Mouse (Mus musculus): ENCODE results near the gene Mrps9. TPM values are rescaled to one million over a fixed set of nuclear protein-coding genes. Genes with fewer than 3 reads are reported as not detected.

The Mrps9 gene
- polyA plus RNA-seq (2015; fragmentation: Nextera tagmentation; extraction: Ambion mirVana) = 40.7 and 42.2 TPM in 2 replicates

DNA sequence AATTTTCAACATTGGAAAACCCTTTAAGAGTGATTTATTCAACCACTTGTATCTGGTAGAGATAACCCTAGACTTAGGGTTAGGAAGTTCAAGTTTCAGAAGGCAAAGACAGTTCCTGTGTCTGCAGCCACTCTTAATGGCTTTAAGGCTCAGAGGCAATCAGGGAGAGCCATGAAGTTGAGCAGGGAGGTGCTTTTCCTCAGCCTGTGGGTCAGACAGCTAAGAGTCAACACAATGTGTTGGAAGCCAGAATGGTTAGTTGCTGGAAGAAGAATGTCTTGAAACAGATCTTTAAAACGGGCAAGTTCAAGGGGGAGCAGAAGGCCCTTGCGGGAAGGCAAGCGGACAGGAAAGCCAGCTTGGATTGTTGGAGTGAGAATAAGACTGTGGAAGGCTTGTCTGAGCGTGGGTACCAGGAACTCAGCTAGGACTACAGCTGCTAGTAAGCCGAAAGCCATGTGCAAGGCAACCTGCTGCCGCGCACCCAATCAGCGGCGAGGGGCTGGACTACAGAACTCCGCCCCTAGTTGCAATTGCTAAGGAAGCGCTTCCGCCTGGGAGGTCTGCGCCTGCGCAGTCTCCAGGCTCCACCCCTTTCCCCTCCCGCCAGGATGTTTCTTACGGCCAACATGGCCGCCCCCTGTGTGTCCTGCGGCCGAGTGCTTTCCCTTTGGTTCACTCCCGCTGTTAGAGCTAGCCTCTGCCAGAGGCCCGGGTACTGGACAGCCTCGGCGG, at the start of gene Mrps9:
Gene Mrps9 (plus strand): TSS at position 571 of the 735 bp plus-strand sequence.
- no peaks in the 10 kb centered on the region for H3K9me3 ChIP-seq
- peak; percentile 100 for ATAC-seq
- H3K9ac ChIP-seq (replicated peaks) = peak within 1 kb of the TSS; percentile 80
- WGBS = under 1% methylated on average over 23 of the region's 23 CpGs
- peak within 1 kb of the TSS; percentile 72 for H3K4me2 ChIP-seq (replicated peaks)
- H3K27me3 ChIP-seq = no peaks in the 10 kb centered on the region
- H3K27ac ChIP-seq = peak within 1 kb of the TSS; percentile 60; the same call in 1 of the 2 replicates
- no peaks in the 10 kb centered on the region for H3K36me3 ChIP-seq
- H3K4me3 ChIP-seq (replicated peaks) = peak within 1 kb of the TSS; percentile 77
- peaks cover 11% of the 10 kb centered on the region for H3K4me1 ChIP-seq (replicated peaks)

DNA sequence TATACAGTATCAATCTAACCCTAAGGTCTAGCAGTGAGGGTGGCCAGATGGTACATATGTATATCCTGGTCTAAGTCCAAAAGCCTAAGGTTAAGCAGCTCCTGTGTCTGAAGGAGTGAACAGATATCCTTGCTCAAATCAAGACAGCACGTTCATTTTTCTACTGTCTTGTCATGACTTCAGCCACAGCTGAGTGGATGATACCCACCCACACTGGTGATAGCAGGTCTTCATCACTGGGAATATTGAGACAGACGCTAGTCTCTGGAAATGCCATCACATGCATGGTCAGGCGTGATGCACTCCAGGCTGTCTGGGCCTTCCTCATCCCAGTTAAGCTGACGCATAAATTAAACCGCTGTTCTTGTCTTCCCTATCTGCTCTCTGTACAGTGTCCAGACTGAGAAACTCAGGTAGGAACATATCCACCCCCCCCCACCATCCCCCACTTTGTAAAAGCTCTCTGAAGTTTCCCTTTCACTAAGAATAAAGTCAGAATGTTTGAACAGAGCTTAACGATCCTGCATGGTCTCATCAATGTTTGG, 37.7 kb upstream of the Mrps9 start:
- Histone ChIP-seq H3K4me1 (replicated peaks) (no peaks in the 10 kb centered on the region), H3K9me3 (no peaks in the 10 kb centered on the region), H3K27ac (no peak overlapping the region), H3K36me3 (no peaks in the 10 kb centered on the region), H3K4me2 (replicated peaks) (no peak overlapping the region), H3K27me3 (no peaks in the 10 kb centered on the region), H3K9ac (replicated peaks) (no peak overlapping the region), H3K4me3 (replicated peaks) (no peak overlapping the region)
- ATAC-seq = no peak
- WGBS = 88% methylated on average over 6 of the region's 6 CpGs

DNA sequence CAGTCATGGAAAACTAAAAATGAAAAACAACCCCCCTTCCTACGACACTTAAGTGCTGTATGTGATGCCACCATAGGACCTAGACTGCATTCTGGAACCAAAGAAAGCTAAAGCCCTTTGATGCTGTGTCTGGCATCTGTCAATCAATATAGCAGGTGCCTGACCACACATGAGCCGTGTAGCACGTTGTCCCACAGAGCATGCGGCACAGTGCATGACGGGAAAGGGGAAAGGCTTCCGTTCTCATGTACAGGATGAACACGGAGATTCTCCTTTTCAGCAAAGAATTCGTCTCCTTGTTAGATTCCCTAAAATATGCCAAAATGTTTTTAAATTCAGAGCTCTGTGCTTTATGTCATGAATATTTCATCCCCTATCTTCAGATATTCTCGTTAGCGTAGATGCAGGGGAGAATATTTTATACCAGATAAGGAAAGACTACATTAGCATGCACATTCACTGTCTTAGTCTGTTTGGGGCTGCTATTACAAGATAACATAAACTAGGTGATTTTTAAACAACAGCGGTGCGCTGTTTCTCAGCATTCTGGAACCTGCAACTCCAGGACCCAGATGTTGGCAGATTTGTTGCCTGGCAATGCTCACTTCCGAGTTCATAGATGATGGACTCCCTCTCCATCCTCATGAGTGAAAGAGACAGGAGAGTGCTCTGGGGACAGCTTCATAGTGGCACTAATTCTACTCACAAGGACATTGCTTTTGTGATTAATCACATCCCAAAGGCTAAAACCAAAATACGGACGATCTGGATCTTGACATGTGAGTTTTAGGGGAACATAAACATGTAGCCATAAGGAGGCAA, 36.0 kb upstream of the Mrps9 start:
- Histone ChIP-seq H3K27me3 (no peaks in the 10 kb centered on the region), H3K9me3 (no peaks in the 10 kb centered on the region), H3K27ac (0 out of 2 replicates have a peak overlapping the region, but pooled peaks have one; percentile 19), H3K4me2 (replicated peaks) (0 out of 2 replicates have a peak overlapping the region, but pooled peaks have one; percentile 8), H3K36me3 (no peaks in the 10 kb centered on the region), H3K9ac (replicated peaks) (no peak overlapping the region), H3K4me1 (replicated peaks) (no peaks in the 10 kb centered on the region), H3K4me3 (replicated peaks) (no peak overlapping the region)
- 73% methylated on average over 15 of the region's 15 CpGs for WGBS
- ATAC-seq = 0 out of 2 replicates have a peak, but pooled peaks have one; percentile 34

DNA sequence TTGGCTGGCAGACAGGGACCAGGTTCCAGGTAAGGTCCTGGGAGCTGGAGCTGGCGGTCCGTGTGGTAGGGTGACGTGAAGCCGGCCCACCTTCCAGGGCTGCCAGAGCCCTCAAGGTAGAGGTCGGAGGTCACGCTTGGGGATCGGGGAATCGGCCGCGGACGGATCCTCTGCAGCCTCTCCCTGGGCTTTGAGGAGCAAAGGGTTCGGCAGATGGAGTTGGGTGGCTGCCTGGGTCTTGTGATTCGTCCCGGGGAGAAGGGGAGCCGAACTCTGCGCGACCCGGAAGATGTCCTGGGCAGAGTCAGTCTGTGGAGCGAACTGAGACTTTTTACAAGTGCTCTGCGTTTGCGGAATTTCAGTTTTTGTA, 350 bp downstream of the Mrps9 start:
- no peak for ATAC-seq
- Histone ChIP-seq H3K27me3 (no peaks in the 10 kb centered on the region), H3K9ac (replicated peaks) (peak overlapping the region; percentile 80), H3K4me2 (replicated peaks) (peak overlapping the region; percentile 72), H3K27ac (peak overlapping the region; percentile 60; the same call in 1 of the 2 replicates), H3K9me3 (no peaks in the 10 kb centered on the region), H3K36me3 (no peaks in the 10 kb centered on the region), H3K4me1 (replicated peaks) (peaks cover 11% of the 10 kb centered on the region), H3K4me3 (replicated peaks) (peak overlapping the region; percentile 77)
- under 1% methylated on average over 21 of the region's 21 CpGs for WGBS

DNA sequence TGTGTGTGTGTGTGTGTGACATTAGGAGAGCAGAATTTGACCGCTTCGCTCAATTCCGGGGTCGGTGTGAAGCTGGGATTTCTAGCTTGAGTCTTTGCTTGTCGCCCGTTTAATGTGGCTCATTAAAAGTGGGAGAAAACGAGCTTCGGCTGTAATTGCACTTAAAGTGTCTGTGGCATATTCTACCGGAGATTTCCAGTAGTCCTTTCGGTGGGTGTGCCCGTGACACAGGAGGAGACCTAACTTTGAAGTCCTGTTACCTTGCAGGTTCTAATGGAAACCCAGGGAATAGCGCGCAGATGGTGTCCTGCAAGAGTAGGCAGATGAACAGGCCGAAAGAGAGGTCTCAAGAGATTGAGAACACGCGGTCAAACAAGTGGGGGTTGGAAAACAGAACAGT, 777 bp downstream of the Mrps9 start:
- WGBS = 5% methylated on average over 16 of the region's 16 CpGs
- peaks cover 11% of the 10 kb centered on the region for H3K4me1 ChIP-seq (replicated peaks)
- peak overlapping the region; percentile 77 for H3K4me3 ChIP-seq (replicated peaks)
- no peaks in the 10 kb centered on the region for H3K9me3 ChIP-seq
- H3K27ac ChIP-seq = no peak overlapping the region
- no peak for ATAC-seq
- no peaks in the 10 kb centered on the region for H3K27me3 ChIP-seq
- H3K36me3 ChIP-seq = no peaks in the 10 kb centered on the region
- H3K4me2 ChIP-seq (replicated peaks) = peak overlapping the region; percentile 72
- H3K9ac ChIP-seq (replicated peaks) = peak overlapping the region; percentile 80

DNA sequence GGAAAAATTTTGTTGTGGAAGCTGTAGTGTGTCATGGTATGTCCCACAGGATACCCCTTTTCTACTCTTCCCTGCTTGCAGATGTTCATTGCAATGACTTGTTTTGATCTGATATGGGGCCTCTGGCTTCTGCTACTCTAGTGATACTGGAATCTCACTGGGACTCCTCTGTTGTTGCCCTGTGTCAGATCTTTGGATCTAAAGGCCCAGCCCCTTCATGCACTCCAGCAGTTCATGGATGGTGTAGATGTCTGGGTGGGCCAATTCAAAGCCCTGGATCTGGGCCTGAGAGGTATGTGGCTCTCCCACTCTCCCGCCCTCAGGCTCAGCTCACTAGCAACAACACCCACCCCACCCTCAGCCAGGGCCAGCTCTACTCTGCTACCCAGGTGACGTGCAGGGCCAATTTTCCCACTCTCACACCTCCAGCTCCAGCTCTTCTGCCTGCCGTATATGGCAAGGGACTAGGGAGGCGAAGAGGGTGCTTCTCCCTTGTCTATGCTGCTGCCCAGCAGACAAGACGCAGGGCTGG, 13.8 kb downstream of the Mrps9 start:
- WGBS = 93% methylated on average over 5 of the region's 5 CpGs
- H3K9me3 ChIP-seq = no peaks in the 10 kb centered on the region

DNA sequence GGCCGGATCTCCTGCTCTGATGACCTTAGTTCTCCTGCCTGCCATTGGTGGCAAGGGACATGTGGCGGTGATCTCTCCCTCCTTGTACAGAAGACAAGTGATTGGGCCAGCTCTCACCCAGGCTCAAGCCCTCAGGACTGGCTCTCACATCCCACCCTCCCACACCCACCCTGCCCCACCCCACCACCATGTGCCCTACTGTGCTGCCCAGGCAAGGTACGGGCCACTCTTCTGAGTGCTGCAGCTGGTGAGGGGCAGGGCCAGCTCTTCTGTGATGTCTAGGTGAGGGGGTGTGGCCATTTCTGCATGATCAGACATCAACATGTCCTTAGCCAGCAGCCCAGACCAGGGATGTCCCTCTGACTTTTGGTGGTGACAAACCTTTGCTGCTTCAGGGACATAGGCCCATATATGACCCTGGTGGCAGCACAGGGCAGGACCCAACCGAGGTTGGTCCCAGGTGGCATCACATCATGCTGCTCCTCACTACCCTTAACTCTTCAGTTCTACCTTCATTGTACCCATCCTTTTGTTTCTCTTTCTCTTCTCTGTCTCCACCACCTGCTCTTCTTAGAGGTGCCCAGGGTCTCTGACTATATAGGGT, 14.4 kb downstream of the Mrps9 start:
- peaks cover 20% of the 10 kb centered on the region for H3K36me3 ChIP-seq
- no peaks in the 10 kb centered on the region for H3K27me3 ChIP-seq
- H3K9me3 ChIP-seq = no peaks in the 10 kb centered on the region
- no peak overlapping the region for H3K4me2 ChIP-seq (replicated peaks)
- 94% methylated on average over 4 of the region's 4 CpGs for WGBS
- no peaks in the 10 kb centered on the region for H3K4me1 ChIP-seq (replicated peaks)
- H3K9ac ChIP-seq (replicated peaks) = no peak overlapping the region
- H3K4me3 ChIP-seq (replicated peaks) = no peak overlapping the region
- H3K27ac ChIP-seq = no peak overlapping the region
- peak; percentile 58 for ATAC-seq

More for the DNA sequence above, 13.8 kb downstream of the Mrps9 start:
- Histone ChIP-seq H3K36me3 (peaks cover 20% of the 10 kb centered on the region), H3K4me1 (replicated peaks) (no peaks in the 10 kb centered on the region), H3K27me3 (no peaks in the 10 kb centered on the region), H3K27ac (no peak overlapping the region), H3K9ac (replicated peaks) (no peak overlapping the region), H3K4me2 (replicated peaks) (no peak overlapping the region), H3K4me3 (replicated peaks) (no peak overlapping the region)
- ATAC-seq = 0 out of 2 replicates have a peak, but pooled peaks have one; percentile 14

DNA sequence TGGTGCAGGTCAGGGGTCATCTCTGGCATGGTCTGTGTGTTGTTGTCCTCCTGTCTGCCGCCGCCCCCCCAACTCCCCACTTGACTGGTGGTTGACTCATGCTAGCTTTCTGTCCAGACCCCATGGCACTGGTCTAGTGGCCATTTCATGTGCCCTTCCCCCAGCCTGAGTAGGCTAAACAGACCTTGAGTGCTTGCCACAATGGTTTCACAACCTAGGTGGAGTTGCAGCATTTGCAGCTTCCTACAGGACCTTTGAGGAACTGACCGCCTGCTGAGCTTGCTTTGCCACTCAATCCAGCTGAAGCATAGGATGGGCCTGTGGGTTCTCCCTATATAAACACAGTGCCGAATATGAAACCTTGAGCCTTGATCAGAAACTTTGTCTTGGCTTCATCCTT, 15.0 kb downstream of the Mrps9 start:
- Histone ChIP-seq H3K9ac (replicated peaks) (no peak overlapping the region), H3K36me3 (peaks cover 20% of the 10 kb centered on the region), H3K27me3 (no peaks in the 10 kb centered on the region), H3K4me3 (replicated peaks) (no peak overlapping the region), H3K27ac (no peak overlapping the region), H3K4me1 (replicated peaks) (no peaks in the 10 kb centered on the region), H3K9me3 (no peaks in the 10 kb centered on the region), H3K4me2 (replicated peaks) (no peak overlapping the region)
- WGBS = over 99% methylated on average over 4 of the region's 4 CpGs
- no peak for ATAC-seq

DNA sequence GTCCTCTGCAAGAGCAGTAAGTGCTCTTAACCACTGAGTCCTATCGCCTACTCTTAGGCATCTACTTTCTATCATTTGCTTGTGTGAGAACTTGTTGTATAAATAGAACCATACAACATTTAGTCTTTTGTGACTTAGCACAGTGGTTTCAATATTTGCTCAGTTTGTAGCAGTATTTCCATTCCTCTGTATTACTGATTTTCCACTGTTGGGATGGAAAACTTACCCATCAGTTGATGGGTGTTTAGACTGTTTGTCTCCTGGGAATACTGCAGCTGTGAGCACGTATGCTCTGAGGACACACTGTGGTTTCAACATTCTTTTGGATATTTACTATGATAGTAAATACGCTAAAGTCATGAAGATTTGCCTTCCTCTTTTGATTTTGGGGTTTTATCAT, 16.2 kb downstream of the Mrps9 start:
- H3K36me3 ChIP-seq = peaks cover 20% of the 10 kb centered on the region
- WGBS = 96% methylated on average over 3 of the region's 3 CpGs
- no peak overlapping the region for H3K9ac ChIP-seq (replicated peaks)
- no peaks in the 10 kb centered on the region for H3K9me3 ChIP-seq
- H3K4me1 ChIP-seq (replicated peaks) = no peaks in the 10 kb centered on the region
- H3K4me3 ChIP-seq (replicated peaks) = no peak overlapping the region
- H3K27ac ChIP-seq = no peak overlapping the region
- ATAC-seq = no peak
- H3K27me3 ChIP-seq = no peaks in the 10 kb centered on the region
- H3K4me2 ChIP-seq (replicated peaks) = no peak overlapping the region

DNA sequence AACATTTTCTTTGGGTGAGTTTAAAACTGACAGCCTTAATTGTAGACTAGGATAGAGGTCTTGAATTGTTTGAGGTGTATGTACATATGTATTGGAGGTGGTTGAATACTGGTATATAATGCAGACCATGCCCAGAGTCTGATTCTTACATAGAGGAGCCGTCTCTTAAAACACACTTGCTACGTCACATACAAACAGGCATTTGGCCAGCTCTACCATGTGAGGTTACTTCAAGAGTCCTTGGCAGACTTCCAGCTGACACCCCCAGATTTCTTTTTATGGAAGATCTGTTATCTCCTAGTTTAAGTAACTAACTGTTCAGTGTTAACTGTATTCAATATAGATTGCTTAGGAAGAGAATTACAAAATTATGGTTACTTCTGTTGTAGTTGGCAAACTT, 23.1 kb downstream of the Mrps9 start:
- H3K27ac ChIP-seq = no peak overlapping the region
- H3K9me3 ChIP-seq = no peaks in the 10 kb centered on the region
- H3K4me1 ChIP-seq (replicated peaks) = peaks cover 27% of the 10 kb centered on the region
- H3K4me3 ChIP-seq (replicated peaks) = no peak overlapping the region
- no peaks in the 10 kb centered on the region for H3K27me3 ChIP-seq
- WGBS = 82% methylated on average over 2 of the region's 2 CpGs
- no peaks in the 10 kb centered on the region for H3K36me3 ChIP-seq
- no peak for ATAC-seq
- H3K9ac ChIP-seq (replicated peaks) = no peak overlapping the region
- H3K4me2 ChIP-seq (replicated peaks) = no peak overlapping the region

DNA sequence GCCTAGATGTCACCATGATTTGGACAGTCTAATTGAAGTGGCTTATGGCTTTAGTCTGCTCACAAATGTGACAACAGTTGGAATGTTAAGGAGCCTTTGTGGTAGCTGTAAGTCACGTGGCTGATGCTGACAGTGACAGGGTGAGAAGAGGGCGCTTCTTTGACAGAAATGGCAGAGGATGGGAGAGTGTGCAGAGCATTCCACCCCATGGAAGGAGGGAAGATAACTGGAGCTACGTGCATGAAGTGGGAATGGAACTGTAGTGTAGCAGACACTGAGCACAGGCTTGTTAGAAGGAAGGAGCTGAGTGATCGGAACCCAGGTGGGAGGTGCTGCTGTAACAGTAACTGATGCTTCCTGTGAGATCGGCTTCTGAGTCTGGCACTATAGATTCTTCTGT, 24.2 kb downstream of the Mrps9 start:
- Histone ChIP-seq H3K36me3 (no peaks in the 10 kb centered on the region), H3K27me3 (no peaks in the 10 kb centered on the region), H3K4me3 (replicated peaks) (no peak overlapping the region), H3K4me1 (replicated peaks) (peaks cover 27% of the 10 kb centered on the region), H3K9me3 (no peaks in the 10 kb centered on the region), H3K27ac (no peak overlapping the region), H3K9ac (replicated peaks) (no peak overlapping the region), H3K4me2 (replicated peaks) (no peak overlapping the region)
- no peak for ATAC-seq
- 80% methylated on average over 5 of the region's 5 CpGs for WGBS

All from midbrain, embryonic 13.5 days (tissue).